Mouse (Mus musculus) gastrocnemius, postnatal 4 days (tissue): ENCODE measurements around the gene Calhm6. TPM values are rescaled to one million over a fixed set of nuclear protein-coding genes. Genes with fewer than 3 reads are reported as not detected.

Experiments
- DNase-seq, 2 experiments: peaks; one replicate each; pipeline ENCODE4 v3.0.0; 2021 to 2022; ENCODE audit warnings: low spot score in 2 of 2, mixed read lengths in 2 of 2
- total RNA-seq, 2 experiments: library from RNA; stranded (reverse); gene quantifications; 2 replicates each; pipeline ENCODE4 v1.2.3; 2021

Gene Calhm6
- total RNA-seq, 2 experiments from 2014 or later, result 0.34 TPM

DNA sequence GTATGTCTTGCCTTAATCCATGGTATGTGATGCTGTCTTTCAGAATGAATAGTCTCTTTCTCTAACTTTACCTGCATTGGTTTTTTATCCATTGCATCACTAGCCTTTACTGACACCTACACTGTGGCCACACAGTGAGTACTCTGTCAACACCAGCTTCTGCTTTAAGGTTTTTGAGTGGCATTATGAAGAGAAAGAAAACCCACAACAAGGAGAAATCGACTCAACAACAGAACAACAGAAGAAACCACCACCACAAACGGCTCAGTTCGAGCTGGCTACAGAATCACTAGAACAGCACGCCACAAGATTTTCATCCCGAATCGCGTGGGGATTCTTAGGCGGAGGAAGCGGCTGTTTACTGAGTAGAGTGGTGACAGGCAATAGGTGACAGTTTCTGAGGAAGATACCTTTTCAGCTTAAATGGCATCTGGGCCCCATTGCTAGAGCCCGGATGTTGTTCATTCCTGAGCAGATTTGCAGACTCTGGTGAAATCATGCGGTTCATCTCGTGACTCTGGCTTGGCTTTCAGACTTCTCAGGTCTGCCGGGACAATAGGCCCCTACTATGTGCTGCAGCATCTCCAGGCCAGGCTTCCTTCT is 16.8 kb downstream of the Calhm6 start:
- no peak for DNase-seq

DNA sequence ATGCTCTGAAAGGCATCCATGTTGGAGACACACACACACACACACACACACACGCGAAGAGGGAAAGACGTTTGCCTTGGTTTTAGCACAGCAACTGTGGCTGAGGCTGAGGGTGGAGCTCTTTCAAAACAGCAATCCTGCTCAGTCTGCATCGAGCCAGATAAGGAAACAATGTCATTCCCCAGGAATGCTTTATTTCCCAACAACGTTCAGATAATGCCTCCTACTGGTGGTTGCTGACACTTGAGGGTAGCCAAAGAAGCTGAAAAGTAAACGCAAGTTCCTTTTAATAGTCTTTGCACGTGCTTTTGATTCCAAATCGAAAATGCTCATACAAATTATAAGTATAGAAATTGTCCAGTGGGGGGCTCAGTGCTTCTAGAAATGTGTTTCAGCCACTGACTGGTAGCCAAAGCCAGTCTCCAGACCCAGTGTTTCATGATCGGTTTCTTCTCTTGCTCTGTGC is 31.3 kb downstream of the Calhm6 start, which contains the start of gene Calhm5:
TSS of gene Calhm5 (minus strand) at position 102 of the 466 bp plus-strand sequence.
- peak in 1 of 2 experiments; percentile 54 for DNase-seq

DNA sequence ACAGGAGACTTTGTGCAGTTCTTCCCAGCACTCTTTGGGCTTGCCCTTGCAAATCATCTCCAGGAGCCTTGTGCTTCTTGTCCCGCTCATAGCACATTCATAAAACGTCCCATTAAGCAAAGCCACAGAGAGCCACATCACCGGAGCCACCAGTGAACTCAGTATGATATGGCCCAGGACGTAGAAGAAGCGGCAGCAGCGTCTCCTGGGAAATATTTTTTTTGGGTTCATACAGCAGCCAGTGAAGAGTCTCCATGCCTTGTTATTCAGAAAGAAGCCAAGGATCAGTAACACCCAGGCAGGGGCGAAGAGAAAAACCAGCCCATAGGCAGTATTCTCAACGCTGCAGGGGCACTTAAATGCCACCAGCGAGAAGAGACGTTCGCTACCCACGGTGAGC is 31.8 kb downstream of the Calhm6 start:
- DNase-seq, result no peak

DNA sequence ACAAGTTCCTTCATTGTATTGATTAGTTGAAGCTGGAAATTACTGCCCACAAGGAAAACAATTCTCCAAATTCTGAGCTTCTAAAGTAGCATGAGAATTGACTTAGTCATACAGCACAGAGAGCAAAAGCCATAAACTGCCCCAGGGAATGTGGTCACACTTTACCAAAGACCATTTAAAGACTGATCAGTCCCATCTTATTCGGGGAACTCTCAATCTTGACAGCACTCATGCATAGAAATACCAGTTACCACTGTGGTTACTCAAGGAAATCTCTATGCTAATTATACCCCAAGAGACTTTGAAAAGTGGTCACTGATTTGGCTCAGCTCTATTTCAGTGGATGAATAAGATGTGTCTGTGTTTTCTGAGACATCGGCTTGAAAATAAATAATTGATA is 32.6 kb downstream of the Calhm6 start:
- no peak for DNase-seq

DNA sequence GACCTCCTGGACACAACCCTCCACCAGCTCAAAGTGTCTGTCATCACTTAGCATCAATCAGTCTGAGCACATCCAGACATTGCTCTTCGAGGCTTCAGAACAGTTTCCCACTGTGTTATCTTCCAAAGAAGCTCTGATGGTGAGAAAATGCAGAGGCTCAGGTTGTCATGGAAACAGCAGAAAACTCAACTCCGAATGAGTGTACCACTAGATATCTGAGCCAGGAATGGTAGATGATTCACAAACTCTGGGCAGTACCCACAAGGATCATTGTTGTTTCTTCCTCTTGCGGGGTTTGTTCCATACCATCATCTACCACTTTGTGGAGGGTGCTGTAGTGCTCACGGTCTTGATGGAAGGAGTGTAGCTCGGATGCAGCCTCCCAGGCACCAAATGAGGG is 35.9 kb downstream of the Calhm6 start:
- DNase-seq, result no peak

DNA sequence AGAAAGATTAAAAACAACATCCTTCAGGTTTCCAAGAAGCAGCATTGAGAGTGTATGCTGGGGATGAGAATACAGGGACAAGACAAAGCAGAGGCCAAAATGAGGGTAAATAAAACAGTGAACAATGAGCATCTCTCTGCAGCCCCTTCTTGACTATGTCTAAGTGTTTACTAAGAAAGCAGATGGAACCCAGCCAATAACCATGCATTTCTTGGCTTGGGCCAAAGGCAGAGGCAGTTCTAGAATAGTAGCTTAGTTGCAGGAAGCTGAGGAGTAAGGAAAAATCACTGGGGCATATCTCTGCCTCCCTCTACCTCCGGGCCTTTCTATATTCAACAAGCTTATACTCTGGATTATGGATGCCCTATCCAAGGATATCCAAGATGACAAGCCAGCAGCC is 37.3 kb downstream of the Calhm6 start:
- DNase-seq, result no peak

DNA sequence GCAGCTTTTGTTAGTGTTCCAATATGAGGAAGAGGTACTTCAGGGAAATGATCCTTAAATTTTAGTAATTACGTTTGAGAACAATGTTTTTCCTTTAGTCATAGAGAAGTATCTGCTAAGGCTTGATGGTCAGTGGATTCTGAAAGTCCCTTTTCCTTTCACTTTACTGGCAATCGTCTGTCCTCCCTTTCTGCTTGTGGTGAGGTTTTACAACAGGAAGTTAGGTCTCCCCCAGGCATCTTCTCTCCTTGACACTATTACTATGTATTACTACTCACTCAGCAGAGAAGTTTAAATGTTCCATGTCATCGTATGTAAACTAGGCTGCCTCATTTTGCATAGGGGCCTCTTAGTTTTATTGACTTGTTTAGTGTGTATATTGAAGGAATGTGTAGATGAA is 38.3 kb downstream of the Calhm6 start:
- no peak for DNase-seq

DNA sequence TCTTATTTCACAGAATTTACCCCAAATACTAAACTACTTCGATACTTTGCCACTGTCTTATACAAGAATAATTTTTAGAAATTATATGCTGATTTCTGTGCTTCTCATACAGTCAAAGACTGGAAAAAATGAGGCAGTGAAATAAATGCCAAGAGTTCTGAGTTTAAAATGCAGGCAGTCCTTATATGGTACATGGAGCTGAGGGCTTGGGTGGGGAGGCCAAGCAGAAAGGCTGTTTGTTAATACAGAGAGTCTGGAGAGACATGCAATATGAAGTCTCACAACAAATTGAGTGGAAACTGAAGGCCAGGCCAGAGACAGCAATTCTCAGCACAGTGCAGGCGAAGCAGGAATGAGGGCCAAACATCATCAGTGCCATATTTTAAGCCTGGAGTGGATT is 39.3 kb downstream of the Calhm6 start:
- no peak for DNase-seq

DNA sequence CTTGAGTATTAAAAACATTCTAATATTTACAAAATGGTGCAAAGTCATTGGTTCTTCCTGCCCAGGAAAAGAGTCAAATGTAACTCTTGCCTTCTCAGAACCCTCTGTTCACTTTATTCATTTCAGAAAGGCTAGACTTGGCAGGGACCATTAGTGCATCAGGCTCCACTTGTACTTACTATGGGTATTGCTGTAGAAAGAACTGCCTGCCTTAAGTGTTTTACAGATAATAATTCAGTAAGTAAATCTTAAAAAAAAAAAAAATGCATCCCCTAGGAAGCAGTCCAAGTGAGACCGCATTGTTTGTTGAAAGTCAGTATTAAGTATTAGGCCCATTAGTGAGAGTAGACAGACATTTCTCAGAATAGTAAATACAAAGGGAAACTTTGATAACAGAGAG is 41.3 kb downstream of the Calhm6 start:
- DNase-seq, result no peak

Other genes starting within 250 kb of the Calhm6 start
- not detected for gene Rsph4a, start 222.9 kb downstream of the Calhm6 start, total RNA-seq
- gene Zup1, start 176.7 kb downstream of the Calhm6 start, total RNA-seq, result 10 to 100 TPM; 10.3 to 13.4 TPM
- gene Rwdd1, start 108.4 kb downstream of the Calhm6 start, total RNA-seq, result 10 to 100 TPM; 92.3 to 95.6 TPM
- gene Trappc3l, start 90.4 kb downstream of the Calhm6 start, total RNA-seq, result not detected
- not detected for gene Calhm4, start 83.7 kb downstream of the Calhm6 start, total RNA-seq
- 1 to 10 TPM in 1 of 2 experiments, under 1 TPM in 1; 0.78 to 1.0 TPM for gene Calhm5, start 31.5 kb downstream of the Calhm6 start, total RNA-seq
- 10 to 100 TPM; 25.0 to 27.0 TPM for gene Dse, start 79.7 kb upstream of the Calhm6 start, total RNA-seq
- 10 to 100 TPM; 49.7 to 51.0 TPM for gene Tspyl1, start 154.2 kb upstream of the Calhm6 start, total RNA-seq
- gene Tspyl4, start 169.5 kb upstream of the Calhm6 start, total RNA-seq, result 1 to 10 TPM; 2.3 to 2.8 TPM